Mouse (Mus musculus) CH12.LX (cell line): ENCODE measurements at regions not wholly inside any gene's neighbourhood (a gene's known extent, or its start where the extent isn't known, plus 50 kb on each side); places are given as distances from the start of the nearest gene placed in this dataset.

ENCODE experiments used
- DNase-seq: peaks from one replicate; pipeline ENCODE4 v3.0.0-alpha.2; 2013; ENCODE audit errors: extremely low read depth
- H3K27ac ChIP-seq: 2 replicates; pipeline ENCODE4 v1.5.1; 2012; ENCODE audit warnings: low read depth, mild to moderate bottlenecking, control low read depth, moderate library complexity; ENCODE audit not compliant: insufficient read depth
- H3K27me3 ChIP-seq: replicated peaks from 2 replicates; pipeline ENCODE3; 2012; ENCODE audit warnings: inconsistent platforms
- H3K36me3 ChIP-seq, 2 experiments: replicated peaks in 1 of 2; 2 replicates each; pipeline versions ENCODE3 to v1.6.1; 2012; ENCODE audit warnings: inconsistent platforms in 1 of 2, low read length in 1 of 2, mild to moderate bottlenecking in 1 of 2, mixed read lengths in 1 of 2, moderate library complexity in 1 of 2; ENCODE audit not compliant: control insufficient read depth in 1 of 2, insufficient read depth in 1 of 2
- H3K4me1 ChIP-seq, 2 experiments: 2 replicates each; pipeline ENCODE4 v1.6.1; 2012; ENCODE audit warnings: inconsistent platforms in 1 of 2, moderate library complexity in 1 of 2; ENCODE audit not compliant: insufficient read depth in 2 of 2, control insufficient read depth in 1 of 2
- H3K4me2 ChIP-seq: 2 replicates; pipeline ENCODE4 v1.6.1; 2012; ENCODE audit warnings: low read depth, mild to moderate bottlenecking, control low read depth; ENCODE audit not compliant: poor library complexity, insufficient read depth, severe bottlenecking
- H3K4me3 ChIP-seq, 3 experiments: fragments of 150-350 bp in 1 of 3; sonication (generic) in 1 of 3; replicated peaks in 1 of 3; 2 replicates each; pipeline versions ENCODE3 to v1.5.1; 2011 to 2012; ENCODE audit warnings: low read depth in 2 of 3, low read length in 2 of 3, mild to moderate bottlenecking in 2 of 3, moderate library complexity in 2 of 3, control low read depth in 1 of 3, improper control_type of control experiment in 1 of 3, inconsistent platforms in 1 of 3, mixed read lengths in 1 of 3; ENCODE audit not compliant: poor library complexity in 1 of 3
- H3K79me2 ChIP-seq: replicated peaks from 2 replicates; pipeline ENCODE4 v1.6.1; 2012; ENCODE audit warnings: mild to moderate bottlenecking, moderate library complexity; ENCODE audit not compliant: control insufficient read depth, poor library complexity, insufficient read depth, severe bottlenecking; ENCODE audit errors: extremely low read depth
- H3K9ac ChIP-seq: 2 replicates; pipeline ENCODE4 v1.6.1; 2012; ENCODE audit warnings: low read depth, mild to moderate bottlenecking, control low read depth, moderate library complexity; ENCODE audit not compliant: insufficient read depth
- H3K9me3 ChIP-seq: replicated peaks from 2 replicates; pipeline ENCODE3; 2012; ENCODE audit warnings: low read length, inconsistent platforms, mixed read lengths
- BHLHE40 ChIP-seq: IDR thresholded peaks from 2 replicates; pipeline ENCODE4 v1.6.1; 2011; ENCODE audit warnings: mild to moderate bottlenecking, low read depth, low read length, improper control_type of control experiment
- CHD1 ChIP-seq: IDR thresholded peaks from 2 replicates; pipeline ENCODE4 v1.6.1; 2012; ENCODE audit warnings: low read depth, low read length, improper control_type of control experiment, inconsistent platforms
- CHD2 ChIP-seq: IDR thresholded peaks from 2 replicates; pipeline ENCODE4 v1.6.1; 2011; ENCODE audit warnings: low read length, improper control_type of control experiment
- CTCF ChIP-seq, 2 experiments: IDR thresholded peaks in 1 of 2; conservative IDR thresholded peaks in 1 of 2; 2 replicates each; pipeline ENCODE4 v1.5.1; 2011 to 2012; ENCODE audit warnings: low read depth in 2 of 2, low read length in 2 of 2, improper control_type of control experiment in 1 of 2, inconsistent platforms in 1 of 2, mild to moderate bottlenecking in 1 of 2, moderate library complexity in 1 of 2
- E2F4 ChIP-seq: IDR thresholded peaks from 2 replicates; pipeline ENCODE4 v1.6.1; 2011; ENCODE audit warnings: low read depth, low read length, improper control_type of control experiment; ENCODE audit not compliant: insufficient replicate concordance
- ETS1 ChIP-seq: conservative IDR thresholded peaks from 2 replicates; pipeline ENCODE4 v1.6.1; 2012; ENCODE audit warnings: low read depth, mild to moderate bottlenecking, inconsistent platforms, low read length, improper control_type of control experiment, moderate library complexity
- GABPA ChIP-seq: IDR thresholded peaks from 2 replicates; pipeline ENCODE4 v1.6.1; 2012; ENCODE audit warnings: low read depth, low read length, improper control_type of control experiment, inconsistent platforms; ENCODE audit not compliant: insufficient replicate concordance
- JUN ChIP-seq: IDR thresholded peaks from 2 replicates; pipeline ENCODE4 v1.6.1; 2011; ENCODE audit warnings: low read depth, mild to moderate bottlenecking, low read length, improper control_type of control experiment, moderate library complexity; ENCODE audit not compliant: insufficient read depth
- KAT2A ChIP-seq: IDR thresholded peaks from 2 replicates; pipeline ENCODE4 v1.6.1; 2012; ENCODE audit warnings: low read length, improper control_type of control experiment, inconsistent platforms; ENCODE audit not compliant: insufficient replicate concordance
- MAFK ChIP-seq: IDR thresholded peaks from 2 replicates; pipeline ENCODE4 v1.6.1; 2011; ENCODE audit warnings: low read length, improper control_type of control experiment; ENCODE audit not compliant: insufficient replicate concordance
- MAZ ChIP-seq: IDR thresholded peaks from 2 replicates; pipeline ENCODE4 v1.6.1; 2012; ENCODE audit warnings: low read depth, mild to moderate bottlenecking, inconsistent platforms, low read length, improper control_type of control experiment, moderate library complexity
- MEF2A ChIP-seq: IDR thresholded peaks from 2 replicates; pipeline ENCODE4 v1.6.1; 2014; ENCODE audit warnings: low read depth, mild to moderate bottlenecking, inconsistent platforms, low read length, improper control_type of control experiment, borderline replicate concordance
- MXI1 ChIP-seq: IDR thresholded peaks from 2 replicates; pipeline ENCODE4 v1.6.1; 2011; ENCODE audit warnings: mild to moderate bottlenecking, low read depth, low read length, improper control_type of control experiment
- MYC ChIP-seq: IDR thresholded peaks from 2 replicates; pipeline ENCODE4 v1.6.1; 2011; ENCODE audit warnings: low read depth, mild to moderate bottlenecking, improper control_type of control experiment, low read length
- NELFE ChIP-seq: IDR thresholded peaks from 2 replicates; pipeline ENCODE4 v1.6.1; 2011; ENCODE audit warnings: low read depth, low read length, improper control_type of control experiment
- POLR2AphosphoS2 ChIP-seq: IDR thresholded peaks from 2 replicates; pipeline ENCODE4 v1.6.1; 2011; ENCODE audit warnings: low read depth, low read length, improper control_type of control experiment
- SIN3A ChIP-seq: IDR thresholded peaks from 2 replicates; pipeline ENCODE4 v1.6.1; 2012; ENCODE audit warnings: low read length, improper control_type of control experiment, inconsistent platforms
- SMC3 ChIP-seq: IDR thresholded peaks from 2 replicates; pipeline ENCODE4 v1.6.1; 2011; ENCODE audit warnings: low read depth, low read length, improper control_type of control experiment
- TBP ChIP-seq: conservative IDR thresholded peaks from 2 replicates; pipeline ENCODE4 v1.6.1; 2011; ENCODE audit warnings: low read depth, low read length, improper control_type of control experiment
- TCF12 ChIP-seq: IDR thresholded peaks from 2 replicates; pipeline ENCODE4 v1.6.1; 2014; ENCODE audit warnings: low read depth, mild to moderate bottlenecking, inconsistent platforms, low read length, improper control_type of control experiment
- UBTF ChIP-seq: IDR thresholded peaks from 2 replicates; pipeline ENCODE4 v1.6.1; 2012; ENCODE audit warnings: low read depth, mild to moderate bottlenecking, inconsistent platforms, low read length, improper control_type of control experiment, moderate library complexity
- ZKSCAN1 ChIP-seq: IDR thresholded peaks from 2 replicates; pipeline ENCODE4 v1.6.1; 2012; ENCODE audit warnings: low read depth, inconsistent platforms, low read length, improper control_type of control experiment, borderline replicate concordance
- ZMIZ1 ChIP-seq: IDR thresholded peaks from 2 replicates; pipeline ENCODE4 v1.6.1; 2012; ENCODE audit warnings: low read depth, mild to moderate bottlenecking, inconsistent platforms, low read length, improper control_type of control experiment
- ZNF384 ChIP-seq: IDR thresholded peaks from 2 replicates; pipeline ENCODE4 v1.6.1; 2012; ENCODE audit warnings: low read depth, low read length, improper control_type of control experiment, inconsistent platforms
- dilution Hi-C: fragments of 300-500 bp; cut with MboI; formaldehyde crosslinking; loops from 2 replicates; pipeline ENCODE4 v1.14.3; 2020; ENCODE audit warnings: low sequenced_read_pairs; ENCODE audit not compliant: extremely low pct_unique_long_range_greater_than_20kb, extremely low pct_ligation_motif_present
- in situ Hi-C: fragments of 300-500 bp; cut with MboI; formaldehyde crosslinking; loops from 3 replicates; pipeline ENCODE4 v1.14.3; 2019; ENCODE audit warnings: low sequenced_read_pairs, low pct_ligation_motif_present, low pct_unique_long_range_greater_than_20kb, mixed read lengths

DNA sequence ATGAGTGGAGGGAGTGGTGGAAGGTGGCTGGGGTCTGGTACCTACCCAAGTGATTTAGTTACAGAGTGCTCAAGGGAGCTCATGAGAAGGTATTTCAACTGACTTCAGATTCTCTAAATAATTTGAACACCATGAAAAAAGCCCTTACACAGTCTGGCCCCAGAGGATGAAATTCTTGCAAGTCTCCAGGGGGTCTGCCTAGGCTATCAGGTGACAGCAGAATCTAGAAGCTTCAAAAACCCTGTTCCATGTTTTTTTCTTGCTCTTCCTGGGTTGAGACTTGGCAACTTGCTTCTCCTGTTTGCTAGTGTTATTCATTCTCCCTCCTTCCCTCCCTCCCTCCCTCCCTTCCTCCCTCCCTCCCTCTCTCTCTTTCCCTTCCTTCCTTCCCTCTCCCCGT lies 438.4 kb upstream of the Ubash3b start:
- in situ Hi-C loops, result no loop called here
- Histone ChIP-seq H3K4me3 (no peak overlapping the region), H3K9me3 (no peaks in the 10 kb centered on the region), H3K79me2 (no peaks in the 10 kb centered on the region), H3K36me3 (no peaks in the 10 kb centered on the region), H3K27me3 (no peaks in the 10 kb centered on the region), H3K4me1 (no peaks in the 10 kb centered on the region), H3K9ac (no peak overlapping the region), H3K27ac (no peak overlapping the region), H3K4me2 (no peak overlapping the region)
- TF ChIP-seq MAFK (no peak), GABPA (no peak), E2F4 (no peak), POLR2AphosphoS2 (no peak), SIN3A (no peak), MYC (no peak), KAT2A (no peak), MXI1 (no peak), ETS1 (no peak)
- no peak for DNase-seq
- dilution Hi-C loops, result no loop called here

DNA sequence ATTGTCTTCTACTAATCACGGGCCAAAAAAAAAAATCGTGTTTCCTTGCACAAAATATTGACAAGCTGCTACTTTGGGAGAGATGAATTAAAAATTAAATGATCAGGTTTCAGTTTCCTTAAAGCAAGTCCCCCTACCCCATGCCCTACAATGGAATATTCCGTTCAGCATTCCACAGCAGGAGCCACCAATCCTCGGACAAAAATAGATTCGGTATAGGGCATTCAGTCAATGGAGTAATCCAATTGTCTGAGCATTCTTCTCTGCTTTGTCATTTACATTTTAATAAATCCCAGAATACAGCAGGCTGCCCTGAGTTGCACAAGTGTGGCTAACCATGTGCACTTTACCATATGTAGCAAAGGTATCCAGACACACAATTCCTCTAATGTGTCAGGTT lies 434.3 kb upstream of the Ubash3b start:
- Histone ChIP-seq H3K4me1 (no peaks in the 10 kb centered on the region), H3K4me2 (no peak overlapping the region), H3K36me3 (no peaks in the 10 kb centered on the region), H3K9ac (no peak overlapping the region), H3K27ac (no peak overlapping the region), H3K79me2 (no peaks in the 10 kb centered on the region), H3K9me3 (no peaks in the 10 kb centered on the region), H3K4me3 (no peak overlapping the region), H3K27me3 (no peaks in the 10 kb centered on the region)
- dilution Hi-C loops (no loop called here), in situ Hi-C loops (no loop called here)
- DNase-seq, result no peak
- TF ChIP-seq MEF2A, result no peak
- TF ChIP-seq NELFE, result no peak
- no peak for TF ChIP-seq CHD2
- TF ChIP-seq CTCF (conservative IDR thresholded peaks at IDR 0.05 in 1 of 2, IDR thresholded peaks at IDR 0.05 in 1 of 2; ENCODE audit: low read depth in 2 of 2, low read length in 2 of 2), result no peak
- TF ChIP-seq ZMIZ1, result no peak
- no peak for TF ChIP-seq SIN3A
- TF ChIP-seq ZNF384, result no peak
- no peak for TF ChIP-seq MAZ
- TF ChIP-seq CHD1, result no peak
- no peak for TF ChIP-seq TBP
- TF ChIP-seq SMC3, result no peak
- no peak for TF ChIP-seq TCF12
- TF ChIP-seq BHLHE40, result no peak
- TF ChIP-seq ZKSCAN1, result no peak
- no peak for TF ChIP-seq GABPA
- TF ChIP-seq JUN, result no peak
- no peak for TF ChIP-seq UBTF
